Mouse (Mus musculus) liver, adult 2 months (tissue): ENCODE data around the gene Rsg1. TPM values are rescaled to one million over a fixed set of nuclear protein-coding genes. Genes with fewer than 3 reads are reported as not detected.
A peak's percentile ranks its signal among the peaks of the same experiment; 100 is the strongest.

Source experiments
- DNase-seq: peaks from one replicate; pipeline ENCODE4 v3.0.0-alpha.2; 2011; ENCODE audit warnings: low read depth, low spot score; ENCODE audit errors: extremely low read depth
- H3K27ac ChIP-seq: fragments of 200-500 bp; replicated peaks from 2 replicates; pipeline ENCODE4 v1.5.1; 2012; ENCODE audit warnings: low read depth, mild to moderate bottlenecking, control low read depth, inconsistent platforms, low read length; ENCODE audit not compliant: insufficient read depth
- H3K27me3 ChIP-seq: fragments of 200-500 bp; 2 replicates; pipeline ENCODE4 v1.6.1; 2012; ENCODE audit warnings: mild to moderate bottlenecking, moderate library complexity, low read length, inconsistent platforms; ENCODE audit not compliant: control insufficient read depth, insufficient read depth
- H3K36me3 ChIP-seq: fragments of 200-500 bp; 2 replicates; pipeline ENCODE4 v1.6.1; 2012; ENCODE audit warnings: low read length, inconsistent platforms; ENCODE audit not compliant: control insufficient read depth, insufficient read depth
- H3K4me1 ChIP-seq: fragments of 200-500 bp; 2 replicates; pipeline ENCODE4 v1.6.1; 2011; ENCODE audit warnings: low read length; ENCODE audit not compliant: control insufficient read depth, insufficient read depth
- H3K4me3 ChIP-seq: fragments of 200-500 bp; 2 replicates; pipeline ENCODE4 v1.5.1; 2011; ENCODE audit warnings: low read depth, mild to moderate bottlenecking, control low read depth, low read length, moderate library complexity; ENCODE audit not compliant: insufficient read depth
- H3K79me2 ChIP-seq: fragments of 200-500 bp; 2 replicates; pipeline ENCODE4 v1.6.1; 2012; ENCODE audit warnings: inconsistent platforms, mild to moderate bottlenecking, low read length, moderate library complexity; ENCODE audit not compliant: control insufficient read depth, insufficient read depth
- H3K9ac ChIP-seq: fragments of 200-500 bp; 2 replicates; pipeline ENCODE4 v1.6.1; 2012; ENCODE audit warnings: low read depth, mild to moderate bottlenecking, control low read depth, inconsistent platforms, low read length
- CTCF ChIP-seq: fragments of 200-500 bp; IDR thresholded peaks from 2 replicates; pipeline ENCODE4 v1.5.1; 2011; ENCODE audit warnings: low read depth, low read length, control low read depth
- POLR2A ChIP-seq: fragments of 200-500 bp; IDR thresholded peaks from 2 replicates; pipeline ENCODE4 v1.6.1; 2011; ENCODE audit warnings: low read length, control low read depth; ENCODE audit not compliant: insufficient read depth; ENCODE audit errors: extremely low read depth
- WGBS: fragments of 180-500 bp; shearing (Covaris S2); methylation state at CpG from one replicate; pipeline ENCODE4 v1.1.7; 2018; 5-methylcytosine and 5-hydroxymethylcytosine counted together
- polyA plus RNA-seq: library from polyadenylated mRNA; depleted of rRNA; stranded (reverse); fragments of >200 nt; gene quantifications from 2 replicates; pipeline ENCODE4 v1.2.3, GENCODE M21; 2012
- total RNA-seq: library from RNA; depleted of rRNA; stranded (reverse); fragments of >200 nt; gene quantifications from 2 replicates; pipeline ENCODE4 v1.2.3, GENCODE M21; 2014

Rsg1 gene
- total and polyA plus RNA-seq, 2 experiments: 0.50 to 0.55 TPM

GRCm38 (mm10) chr4:141235537-141236111, 21.9 kb downstream of the Rsg1 start:
- Histone ChIP-seq H3K27ac (no peak overlapping the region), H3K36me3 (no peaks in the 10 kb centered on the region), H3K27me3 (no peaks in the 10 kb centered on the region), H3K4me1 (peaks cover 4% of the 10 kb centered on the region; the same call in 1 of the 2 replicates), H3K4me3 (no peak overlapping the region), H3K9ac (no peak overlapping the region), H3K79me2 (no peaks in the 10 kb centered on the region)
- 85% methylated on average over 6 of the region's 6 CpGs for whole genome bisulfite sequencing
- TF ChIP-seq CTCF (no peak), POLR2A (no peak)
- no peak for DNase-seq

- H3K27me3 ChIP-seq: no peaks in the 10 kb centered on the region
- no peak for DNase-seq
- 82% methylated on average over 3 of the region's 3 CpGs for WGBS
Observed at GRCm38 (mm10) chr4:141236856-141237255, 23.1 kb downstream of the Rsg1 start.

GRCm38 (mm10) chr4:141238492-141239387, 25.0 kb downstream of the Rsg1 start:
- no peaks in the 10 kb centered on the region for H3K36me3 ChIP-seq
- H3K79me2 ChIP-seq: peaks cover 3% of the 10 kb centered on the region; the same call in 1 of the 2 replicates
- H3K9ac ChIP-seq: peak overlapping the region; percentile 69
- WGBS: 15% methylated on average over 20 of the region's 20 CpGs
- peak overlapping the region; percentile 59 for H3K4me3 ChIP-seq
- H3K27me3 ChIP-seq: no peaks in the 10 kb centered on the region
- peaks cover 28% of the 10 kb centered on the region for H3K4me1 ChIP-seq
- DNase-seq: no peak
- H3K27ac ChIP-seq: peak overlapping the region; percentile 47
- TF ChIP-seq POLR2A: no peak
- TF ChIP-seq CTCF: no peak

More at GRCm38 (mm10) chr4:141236856-141237255, 23.1 kb downstream of the Rsg1 start:
- H3K27ac ChIP-seq: no peak overlapping the region
- TF ChIP-seq POLR2A (no peak), CTCF (no peak)
- no peaks in the 10 kb centered on the region for H3K36me3 ChIP-seq
- peaks cover 3% of the 10 kb centered on the region; the same call in 1 of the 2 replicates for H3K79me2 ChIP-seq
- peaks cover 14% of the 10 kb centered on the region for H3K4me1 ChIP-seq
- H3K9ac ChIP-seq: no peak overlapping the region
- H3K4me3 ChIP-seq: no peak overlapping the region

GRCm38 (mm10) chr4:141239388-141240125, 25.8 kb downstream of the Rsg1 start, which contains the start of gene Arhgef19:
Arhgef19 (plus strand) TSS chr4:141239499.
- peak within 1 kb of the TSS; percentile 69 for H3K9ac ChIP-seq
- H3K79me2 ChIP-seq: peaks cover 3% of the 10 kb centered on the region; the same call in 1 of the 2 replicates
- DNase-seq: peak; percentile 94
- H3K27ac ChIP-seq: peak within 1 kb of the TSS; percentile 91
- no peaks in the 10 kb centered on the region for H3K36me3 ChIP-seq
- WGBS: 2% methylated on average over 30 of the region's 31 CpGs
- TF ChIP-seq CTCF (0 out of 2 replicates have a peak, but pooled peaks have one; percentile 9), POLR2A (peak; percentile 53; the same call in 1 of the 2 replicates)
- peaks cover 32% of the 10 kb centered on the region for H3K4me1 ChIP-seq
- H3K27me3 ChIP-seq: no peaks in the 10 kb centered on the region
- H3K4me3 ChIP-seq: peak within 1 kb of the TSS; percentile 59

GRCm38 (mm10) chr4:141240617-141241016, 26.9 kb downstream of the Rsg1 start:
- Histone ChIP-seq H3K36me3 (no peaks in the 10 kb centered on the region), H3K79me2 (peaks cover 7% of the 10 kb centered on the region; the same call in 1 of the 2 replicates), H3K27me3 (no peaks in the 10 kb centered on the region), H3K9ac (peak overlapping the region; percentile 40), H3K4me3 (peak overlapping the region; percentile 38), H3K27ac (peak overlapping the region; percentile 91), H3K4me1 (peaks cover 38% of the 10 kb centered on the region)
- WGBS: 2% methylated on average over 14 of the region's 14 CpGs
- no peak for TF ChIP-seq POLR2A
- TF ChIP-seq CTCF: no peak
- peak; percentile 99 for DNase-seq
